Mouse (Mus musculus): ENCODE measurements around the gene Sema6d.

The Sema6d gene

GRCm38 (mm10) chr2:124478526-124478925 is 388.8 kb downstream of the Sema6d start:
- DNase-seq, result no peak

- DNase-seq, result no peak
Observed at GRCm38 (mm10) chr2:124485761-124486160, 396.0 kb downstream of the Sema6d start.

- peak; percentile 71 for DNase-seq
Observed at GRCm38 (mm10) chr2:124490010-124490801, 400.4 kb downstream of the Sema6d start.

GRCm38 (mm10) chr2:124495751-124496150 is 406.0 kb downstream of the Sema6d start:
- peak; percentile 5 for DNase-seq

GRCm38 (mm10) chr2:124499670-124500069 is 409.9 kb downstream of the Sema6d start:
- no peak for DNase-seq

- DNase-seq, result no peak
Observed at GRCm38 (mm10) chr2:124505784-124506489, 416.2 kb downstream of the Sema6d start.

- DNase-seq, result no peak
Observed at GRCm38 (mm10) chr2:124507804-124508203, 418.0 kb downstream of the Sema6d start.

- DNase-seq, result no peak
Observed at GRCm38 (mm10) chr2:124509479-124509878, 419.7 kb downstream of the Sema6d start.

GRCm38 (mm10) chr2:124511826-124512225 is 422.1 kb downstream of the Sema6d start:
- no peak for DNase-seq

- peak; percentile 34 for DNase-seq
Observed at GRCm38 (mm10) chr2:124522426-124522825, 432.7 kb downstream of the Sema6d start.

- DNase-seq, result no peak
Observed at GRCm38 (mm10) chr2:124523667-124524066, 433.9 kb downstream of the Sema6d start.

- DNase-seq, result no peak
Observed at GRCm38 (mm10) chr2:124524167-124524566, 434.4 kb downstream of the Sema6d start.

GRCm38 (mm10) chr2:124527641-124528040 is 437.9 kb downstream of the Sema6d start:
- no peak for DNase-seq

- no peak for DNase-seq
Observed at GRCm38 (mm10) chr2:124530441-124530840, 440.7 kb downstream of the Sema6d start.

GRCm38 (mm10) chr2:124531062-124531461 is 441.3 kb downstream of the Sema6d start:
- DNase-seq, result no peak

GRCm38 (mm10) chr2:124532906-124533305 is 443.1 kb downstream of the Sema6d start:
- no peak for DNase-seq

- no peak for DNase-seq
Observed at GRCm38 (mm10) chr2:124533602-124534001, 443.8 kb downstream of the Sema6d start.

- DNase-seq, result no peak
Observed at GRCm38 (mm10) chr2:124550315-124550714, 460.5 kb downstream of the Sema6d start.

GRCm38 (mm10) chr2:124554751-124555415 is 465.1 kb downstream of the Sema6d start:
- peak; percentile 22 for DNase-seq

GRCm38 (mm10) chr2:124556861-124557499 is 467.2 kb downstream of the Sema6d start:
- no peak for DNase-seq

GRCm38 (mm10) chr2:124558021-124558420 is 468.3 kb downstream of the Sema6d start:
- no peak for DNase-seq

GRCm38 (mm10) chr2:124561668-124562067 is 471.9 kb downstream of the Sema6d start:
- DNase-seq, result no peak

- no peak for DNase-seq
Observed at GRCm38 (mm10) chr2:124562091-124562490, 472.3 kb downstream of the Sema6d start.
